Mouse (Mus musculus): ENCODE data around the gene Shmt1. TPM values are rescaled to one million over a fixed set of nuclear protein-coding genes. Genes with fewer than 3 reads are reported as not detected.

Gene Shmt1
- polyA plus RNA-seq, 1 experiment from 2014 or later: 71.7 TPM

DNA sequence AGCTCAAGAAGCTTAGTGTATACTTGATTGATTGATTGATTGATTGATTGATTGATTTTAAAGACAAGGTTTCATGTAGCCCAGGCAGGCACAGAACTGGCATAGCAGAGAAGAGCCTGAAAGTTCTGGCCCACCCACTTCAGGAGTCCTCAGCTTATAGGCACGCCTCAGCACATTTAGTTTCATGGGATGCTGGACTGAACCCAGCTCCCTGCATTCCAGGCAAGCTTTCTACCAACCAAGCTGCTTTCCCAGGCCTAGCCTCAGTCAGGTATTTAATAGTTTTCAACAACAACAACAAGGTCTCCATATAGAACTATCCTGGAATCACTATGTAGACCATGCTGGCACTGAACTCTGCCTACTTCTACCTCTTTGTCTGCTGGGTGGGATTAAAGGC lies 2.0 kb downstream of the Shmt1 start:
- Histone ChIP-seq H3K4me2 (ENCODE audit: low read depth, low read length, severe bottlenecking) (peak overlapping the region; percentile 56; the same call in 1 of the 2 replicates), H3K9me3 (ENCODE audit: control insufficient read depth, low read length) (no peaks in the 10 kb centered on the region), H3K4me3 (ENCODE audit: low read depth, low read length) (no peak overlapping the region; the same call in 1 of the 2 replicates), H3K9ac (ENCODE audit: low read length) (no peak overlapping the region), H3K27ac (ENCODE audit: low read depth, low read length) (no peak overlapping the region), H3K4me1 (replicated peaks; ENCODE audit: control insufficient read depth, insufficient read depth, low read length) (peaks cover 3% of the 10 kb centered on the region; the same call in 1 of the 2 replicates), H3K27me3 (ENCODE audit: control insufficient read depth, insufficient read depth, low read length) (no peaks in the 10 kb centered on the region), H3K36me3 (ENCODE audit: control insufficient read depth, insufficient read depth, low read length) (no peaks in the 10 kb centered on the region)
- 81% methylated on average over 1 of the region's 1 CpGs for WGBS
- DNase-seq (ENCODE audit: low spot score): no peak
- no peak for ATAC-seq (replicated peaks; ENCODE audit: low FRiP score)

- no peak overlapping the region for H3K4me2 ChIP-seq (ENCODE audit: low read depth, low read length, severe bottlenecking)
These were observed 3.0 kb downstream of the Shmt1 start for GRCm38 (mm10) chr11:60808286-60809070.

GRCm38 (mm10) chr11:60800892-60801291 lies 10.6 kb downstream of the Shmt1 start:
- WGBS: 95% methylated on average over 1 of the region's 1 CpGs
- H3K4me1 ChIP-seq (replicated peaks; ENCODE audit: control insufficient read depth, insufficient read depth, low read length): no peaks in the 10 kb centered on the region
- ATAC-seq (replicated peaks; ENCODE audit: low FRiP score): no peak
- no peak overlapping the region for H3K27ac ChIP-seq (ENCODE audit: low read depth, low read length)
- no peak for DNase-seq (ENCODE audit: low spot score)
- H3K4me3 ChIP-seq (ENCODE audit: low read depth, low read length): no peak overlapping the region
- H3K9me3 ChIP-seq (ENCODE audit: control insufficient read depth, low read length): no peaks in the 10 kb centered on the region
- no peak overlapping the region for H3K4me2 ChIP-seq (ENCODE audit: low read depth, low read length, severe bottlenecking)
- no peaks in the 10 kb centered on the region for H3K36me3 ChIP-seq (ENCODE audit: control insufficient read depth, insufficient read depth, low read length)
- no peaks in the 10 kb centered on the region for H3K27me3 ChIP-seq (ENCODE audit: control insufficient read depth, insufficient read depth, low read length)
- no peak overlapping the region for H3K9ac ChIP-seq (ENCODE audit: low read length)

More at GRCm38 (mm10) chr11:60808286-60809070, 3.0 kb downstream of the Shmt1 start:
- Histone ChIP-seq H3K36me3 (ENCODE audit: control insufficient read depth, insufficient read depth, low read length) (no peaks in the 10 kb centered on the region), H3K9me3 (ENCODE audit: control insufficient read depth, low read length) (no peaks in the 10 kb centered on the region), H3K9ac (ENCODE audit: low read length) (no peak overlapping the region), H3K4me3 (ENCODE audit: low read depth, low read length) (no peak overlapping the region), H3K27ac (ENCODE audit: low read depth, low read length) (no peak overlapping the region), H3K27me3 (ENCODE audit: control insufficient read depth, insufficient read depth, low read length) (no peaks in the 10 kb centered on the region), H3K4me1 (replicated peaks; ENCODE audit: control insufficient read depth, insufficient read depth, low read length) (peaks cover 3% of the 10 kb centered on the region; the same call in 1 of the 2 replicates)
- 83% methylated on average over 4 of the region's 4 CpGs for WGBS
- ATAC-seq (replicated peaks; ENCODE audit: low FRiP score) (no peak), DNase-seq (ENCODE audit: low spot score) (no peak)

- Histone ChIP-seq H3K27ac (ENCODE audit: low read depth, low read length) (no peak overlapping the region), H3K4me3 (ENCODE audit: low read depth, low read length) (no peak overlapping the region), H3K4me2 (ENCODE audit: low read depth, low read length, severe bottlenecking) (no peak overlapping the region), H3K27me3 (ENCODE audit: control insufficient read depth, insufficient read depth, low read length) (no peaks in the 10 kb centered on the region), H3K36me3 (ENCODE audit: control insufficient read depth, insufficient read depth, low read length) (no peaks in the 10 kb centered on the region), H3K9ac (ENCODE audit: low read length) (no peak overlapping the region), H3K9me3 (ENCODE audit: control insufficient read depth, low read length) (no peaks in the 10 kb centered on the region), H3K4me1 (replicated peaks; ENCODE audit: control insufficient read depth, insufficient read depth, low read length) (no peaks in the 10 kb centered on the region)
- no peak for DNase-seq (ENCODE audit: low spot score)
- ATAC-seq (replicated peaks; ENCODE audit: low FRiP score): no peak
- 88% methylated on average over 4 of the region's 4 CpGs for WGBS
These were observed 11.5 kb downstream of the Shmt1 start for GRCm38 (mm10) chr11:60799977-60800376.

GRCm38 (mm10) chr11:60796342-60796741 lies 15.2 kb downstream of the Shmt1 start:
- 90% methylated on average over 11 of the region's 11 CpGs for WGBS
- ATAC-seq (replicated peaks; ENCODE audit: low FRiP score): no peak
- no peak overlapping the region for H3K4me3 ChIP-seq (ENCODE audit: low read depth, low read length)

DNA sequence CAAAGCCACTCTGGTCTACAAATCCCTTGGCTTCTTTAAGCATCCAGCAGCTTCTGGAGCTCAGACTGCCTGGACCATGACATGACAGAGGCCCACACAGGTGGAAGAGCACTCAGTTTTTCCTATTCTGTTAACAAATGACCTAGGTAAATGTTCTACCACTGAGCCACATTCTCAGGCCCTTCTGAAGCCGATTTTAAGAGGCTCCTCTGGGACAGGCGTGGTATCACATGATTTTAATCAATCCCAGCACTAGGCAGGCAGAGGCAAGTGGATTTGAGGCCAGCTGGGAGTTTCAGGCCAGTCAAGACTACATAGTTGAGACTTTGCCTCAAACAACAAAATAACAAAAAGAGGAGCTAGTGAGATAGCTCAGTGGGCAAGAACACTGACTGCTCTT lies 21.0 kb downstream of the Shmt1 start:
- ATAC-seq (replicated peaks; ENCODE audit: low FRiP score): no peak
- WGBS: 88% methylated on average over 2 of the region's 2 CpGs
- H3K36me3 ChIP-seq (ENCODE audit: control insufficient read depth, insufficient read depth, low read length): peaks cover 2% of the 10 kb centered on the region; the same call in 1 of the 2 replicates

More at GRCm38 (mm10) chr11:60796342-60796741, 15.2 kb downstream of the Shmt1 start:
- DNase-seq (ENCODE audit: low spot score): no peak
- H3K4me2 ChIP-seq (ENCODE audit: low read depth, low read length, severe bottlenecking): no peak overlapping the region
- no peak overlapping the region for H3K9ac ChIP-seq (ENCODE audit: low read length)
- no peak overlapping the region for H3K27ac ChIP-seq (ENCODE audit: low read depth, low read length)
- H3K4me1 ChIP-seq (replicated peaks; ENCODE audit: control insufficient read depth, insufficient read depth, low read length): no peaks in the 10 kb centered on the region
- H3K36me3 ChIP-seq (ENCODE audit: control insufficient read depth, insufficient read depth, low read length): no peaks in the 10 kb centered on the region; the same call in 1 of the 2 replicates
- H3K9me3 ChIP-seq (ENCODE audit: control insufficient read depth, low read length): no peaks in the 10 kb centered on the region
- no peaks in the 10 kb centered on the region for H3K27me3 ChIP-seq (ENCODE audit: control insufficient read depth, insufficient read depth, low read length)

GRCm38 (mm10) chr11:60787595-60787994 lies 23.9 kb downstream of the Shmt1 start:
- Histone ChIP-seq H3K9me3 (ENCODE audit: control insufficient read depth, low read length) (no peaks in the 10 kb centered on the region), H3K4me2 (ENCODE audit: low read depth, low read length, severe bottlenecking) (no peak overlapping the region), H3K9ac (ENCODE audit: low read length) (no peak overlapping the region), H3K27ac (ENCODE audit: low read depth, low read length) (no peak overlapping the region), H3K36me3 (ENCODE audit: control insufficient read depth, insufficient read depth, low read length) (peaks cover 10% of the 10 kb centered on the region), H3K4me1 (replicated peaks; ENCODE audit: control insufficient read depth, insufficient read depth, low read length) (no peaks in the 10 kb centered on the region), H3K4me3 (ENCODE audit: low read depth, low read length) (no peak overlapping the region), H3K27me3 (ENCODE audit: control insufficient read depth, insufficient read depth, low read length) (no peaks in the 10 kb centered on the region)
- WGBS: 47% methylated on average over 1 of the region's 1 CpGs
- DNase-seq (ENCODE audit: low spot score) (no peak), ATAC-seq (replicated peaks; ENCODE audit: low FRiP score) (no peak)

More for the DNA sequence above, 21.0 kb downstream of the Shmt1 start:
- Histone ChIP-seq H3K27ac (ENCODE audit: low read depth, low read length) (no peak overlapping the region), H3K4me1 (replicated peaks; ENCODE audit: control insufficient read depth, insufficient read depth, low read length) (no peaks in the 10 kb centered on the region), H3K9me3 (ENCODE audit: control insufficient read depth, low read length) (no peaks in the 10 kb centered on the region), H3K4me3 (ENCODE audit: low read depth, low read length) (no peak overlapping the region), H3K27me3 (ENCODE audit: control insufficient read depth, insufficient read depth, low read length) (no peaks in the 10 kb centered on the region), H3K9ac (ENCODE audit: low read length) (no peak overlapping the region), H3K4me2 (ENCODE audit: low read depth, low read length, severe bottlenecking) (no peak overlapping the region)
- no peak for DNase-seq (ENCODE audit: low spot score)

DNA sequence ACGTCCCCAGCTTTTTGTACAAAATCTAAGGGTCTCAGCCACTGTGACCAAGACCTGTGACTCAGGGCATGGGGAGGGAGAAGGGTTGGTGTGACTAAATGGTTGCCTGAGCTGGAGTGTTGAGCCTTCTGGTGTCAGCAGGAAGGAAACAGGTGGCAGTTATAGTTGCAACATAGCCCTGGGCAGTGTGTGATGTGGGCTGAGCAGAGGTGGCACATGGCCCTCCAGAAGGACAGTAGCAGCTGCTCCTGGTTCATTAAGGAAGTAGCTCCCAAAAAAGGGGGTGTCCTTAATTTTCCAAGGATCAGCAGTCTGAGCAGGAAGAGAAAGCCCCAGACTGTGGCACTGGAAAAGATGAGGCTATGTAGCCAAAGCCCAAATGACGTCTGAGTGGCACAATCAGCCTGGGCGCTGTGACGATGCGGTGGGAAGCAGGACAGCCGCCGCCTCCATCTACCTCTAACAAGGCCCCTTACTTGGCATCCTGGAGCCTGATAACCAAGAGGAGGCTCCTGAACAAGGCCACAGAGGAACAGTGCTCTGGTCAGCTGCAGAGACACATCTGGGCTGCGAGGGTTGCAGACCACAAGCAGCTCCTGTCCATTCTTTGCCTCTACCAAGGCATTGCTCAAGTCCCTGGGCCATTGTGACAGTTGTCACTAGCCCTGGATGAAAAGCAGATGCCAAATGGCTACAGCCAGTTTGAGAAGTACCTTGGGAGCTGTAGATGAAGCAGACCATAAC lies 27.2 kb downstream of the Shmt1 start:
- peaks cover 10% of the 10 kb centered on the region for H3K36me3 ChIP-seq (ENCODE audit: control insufficient read depth, insufficient read depth, low read length)
- 91% methylated on average over 8 of the region's 8 CpGs for WGBS
- H3K4me2 ChIP-seq (ENCODE audit: low read depth, low read length, severe bottlenecking): no peak overlapping the region
- H3K27ac ChIP-seq (ENCODE audit: low read depth, low read length): no peak overlapping the region
- H3K27me3 ChIP-seq (ENCODE audit: control insufficient read depth, insufficient read depth, low read length): no peaks in the 10 kb centered on the region
- no peak overlapping the region for H3K9ac ChIP-seq (ENCODE audit: low read length)
- H3K4me3 ChIP-seq (ENCODE audit: low read depth, low read length): no peak overlapping the region
- H3K4me1 ChIP-seq (replicated peaks; ENCODE audit: control insufficient read depth, insufficient read depth, low read length): peaks cover 8% of the 10 kb centered on the region
- H3K9me3 ChIP-seq (ENCODE audit: control insufficient read depth, low read length): no peaks in the 10 kb centered on the region
- DNase-seq (ENCODE audit: low spot score): no peak
- no peak for ATAC-seq (replicated peaks; ENCODE audit: low FRiP score)

Data from forebrain, embryonic 11.5 days (tissue).